Mouse (Mus musculus): ENCODE results near the gene Olfr980. TPM values are rescaled to one million over a fixed set of nuclear protein-coding genes. Genes with fewer than 3 reads are reported as not detected.
"Not testable (repeated sequence)": the region's sequence is repeated elsewhere in the genome, so short reads cannot be mapped to it uniquely, and the experiment has no call there.

Olfr980 gene
- total RNA-seq (2014; rRNA removed): not detected in 2 replicates
- polyA plus RNA-seq (2015; fragmentation: Nextera tagmentation; extraction: Ambion mirVana): not detected in 2 replicates

DNA sequence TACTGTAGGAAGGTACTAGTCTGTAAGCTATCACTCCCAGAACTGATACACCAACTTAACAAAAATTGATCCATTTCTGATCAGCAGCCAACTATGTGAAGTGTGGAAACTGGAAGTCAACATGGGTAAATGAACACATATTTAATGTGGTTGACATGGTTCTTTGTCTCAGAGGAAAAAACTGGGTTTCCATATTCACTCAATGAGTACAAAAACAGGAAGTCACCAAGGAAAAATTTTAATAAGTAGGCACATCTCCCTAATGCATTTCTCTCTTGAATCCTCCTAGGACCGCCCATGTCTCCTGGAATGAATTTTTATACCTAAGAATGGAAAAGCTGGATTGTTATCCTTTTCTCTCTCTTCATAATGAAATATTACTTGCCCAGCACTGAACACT lies at the start of gene Olfr980:
TSS of gene Olfr980 (minus strand) at position 101 of the 400 bp plus-strand sequence.
- Histone ChIP-seq H3K4me3 (ENCODE audit: low read length) (no peak within 1 kb of the TSS), H3K4me2 (ENCODE audit: low read depth, low read length) (no peak within 1 kb of the TSS), H3K9ac (replicated peaks; ENCODE audit: low read length) (no peak within 1 kb of the TSS), H3K4me1 (ENCODE audit: insufficient read depth, low read length) (no peaks in the 10 kb centered on the region), H3K27ac (no peak within 1 kb of the TSS), H3K27me3 (ENCODE audit: insufficient read depth, low read length) (no peaks in the 10 kb centered on the region), H3K9me3 (ENCODE audit: low read length) (no peaks in the 10 kb centered on the region), H3K36me3 (ENCODE audit: insufficient read depth, low read length) (no peaks in the 10 kb centered on the region)
- WGBS: 92% methylated on average over 1 of the region's 1 CpGs
- no peak for ATAC-seq
- TF ChIP-seq CTCF (IDR thresholded peaks at IDR 0.05; ENCODE audit: low read depth): no peak
- no peak for DNase-seq (ENCODE audit: low spot score)

DNA sequence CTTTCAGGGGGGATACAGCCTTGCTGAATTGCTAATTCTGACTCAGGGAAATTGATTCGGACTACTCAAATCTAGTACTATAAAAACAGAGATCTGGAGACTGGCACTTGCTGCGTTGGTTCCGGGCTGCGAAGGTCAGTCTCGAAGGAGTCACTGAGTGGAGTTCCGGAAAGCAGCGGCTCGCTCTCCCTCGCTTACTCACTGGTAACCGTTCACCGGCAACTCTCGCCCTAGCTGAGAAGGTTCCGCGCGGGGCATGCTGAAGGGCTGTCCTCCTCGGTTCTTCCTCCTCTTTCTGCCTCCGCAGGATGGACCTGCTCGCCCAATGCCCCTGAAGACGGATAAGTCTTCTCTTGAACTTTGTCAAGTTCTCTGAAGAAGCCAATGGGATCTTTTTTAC lies 40.8 kb upstream of the Olfr980 start:
- DNase-seq (ENCODE audit: low spot score) (no peak), ATAC-seq (no peak)
- Histone ChIP-seq H3K4me3 (ENCODE audit: low read length) (no peak overlapping the region), H3K36me3 (ENCODE audit: insufficient read depth, low read length) (no peaks in the 10 kb centered on the region), H3K9ac (replicated peaks; ENCODE audit: low read length) (no peak overlapping the region), H3K27ac (no peak overlapping the region), H3K27me3 (ENCODE audit: insufficient read depth, low read length) (no peaks in the 10 kb centered on the region), H3K9me3 (ENCODE audit: low read length) (no peaks in the 10 kb centered on the region), H3K4me1 (ENCODE audit: insufficient read depth, low read length) (no peaks in the 10 kb centered on the region), H3K4me2 (ENCODE audit: low read depth, low read length) (no peak overlapping the region)
- 93% methylated on average over 19 of the region's 19 CpGs for WGBS
- TF ChIP-seq CTCF (IDR thresholded peaks at IDR 0.05; ENCODE audit: low read depth): no peak

DNA sequence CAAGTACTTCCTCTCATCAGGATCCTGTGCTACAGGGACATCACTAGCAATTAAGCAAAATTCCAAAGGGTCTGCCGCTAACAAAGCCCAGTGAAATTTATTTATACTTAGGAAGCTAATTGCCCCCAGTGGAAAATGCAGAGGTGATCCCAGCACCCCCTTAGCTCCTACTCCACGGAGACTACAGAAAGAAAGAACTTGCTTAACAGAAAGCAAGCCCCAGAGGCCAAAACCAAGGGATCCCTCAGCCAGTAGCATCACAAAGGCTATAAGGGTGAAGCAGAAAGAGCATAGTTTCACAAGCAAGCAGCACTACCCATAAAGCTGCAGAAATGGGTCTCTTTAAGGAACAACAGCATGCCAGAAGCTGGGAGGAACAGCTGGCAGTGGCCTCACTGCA lies 11.8 kb upstream of the Olfr980 start, which contains the start of gene Olfr981:
TSS of gene Olfr981 (plus strand) at position 301 of the 400 bp plus-strand sequence.
- ATAC-seq: no peak

DNA sequence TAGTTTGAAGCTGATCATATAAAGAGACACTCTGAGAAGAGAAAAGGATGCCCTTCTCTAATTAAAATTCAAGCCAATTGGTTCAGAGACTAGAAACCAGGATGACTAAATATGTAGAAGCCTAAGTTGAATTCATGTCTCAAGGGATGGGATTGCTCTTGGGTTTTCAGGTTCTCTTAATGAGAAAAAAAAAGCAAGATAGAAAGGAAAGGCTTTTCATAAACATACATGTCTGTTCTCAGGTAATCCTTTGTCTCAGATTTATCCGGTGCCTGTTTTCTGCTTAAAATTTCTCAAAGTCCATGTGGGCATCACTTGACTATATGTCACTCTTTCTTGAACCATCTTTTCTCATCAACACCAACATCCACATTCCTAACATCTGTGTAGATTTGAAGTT lies 6.0 kb downstream of the Olfr980 start, which contains the start of gene Olfr979:
TSS of gene Olfr979 (minus strand) at position 101 of the 400 bp plus-strand sequence.
- no peak within 1 kb of the TSS for H3K9ac ChIP-seq (replicated peaks; ENCODE audit: low read length)
- no peak for ATAC-seq
- H3K36me3 ChIP-seq (ENCODE audit: insufficient read depth, low read length): no peaks in the 10 kb centered on the region
- no peaks in the 10 kb centered on the region for H3K4me1 ChIP-seq (ENCODE audit: insufficient read depth, low read length)
- WGBS: 95% methylated on average over 1 of the region's 1 CpGs
- DNase-seq (ENCODE audit: low spot score): no peak
- no peaks in the 10 kb centered on the region for H3K9me3 ChIP-seq (ENCODE audit: low read length)
- H3K27ac ChIP-seq: no peak within 1 kb of the TSS
- no peak within 1 kb of the TSS for H3K4me3 ChIP-seq (ENCODE audit: low read length)
- TF ChIP-seq CTCF (IDR thresholded peaks at IDR 0.05; ENCODE audit: low read depth): no peak
- no peaks in the 10 kb centered on the region for H3K27me3 ChIP-seq (ENCODE audit: insufficient read depth, low read length)
- no peak within 1 kb of the TSS for H3K4me2 ChIP-seq (ENCODE audit: low read depth, low read length)

More for the DNA sequence above, 11.8 kb upstream of the Olfr980 start, which contains the start of gene Olfr981:
- no peak for DNase-seq (ENCODE audit: low spot score)
- no peak within 1 kb of the TSS for H3K4me3 ChIP-seq (ENCODE audit: low read length)
- TF ChIP-seq CTCF (IDR thresholded peaks at IDR 0.05; ENCODE audit: low read depth): no peak
- H3K4me2 ChIP-seq (ENCODE audit: low read depth, low read length): no peak within 1 kb of the TSS
- H3K9me3 ChIP-seq (ENCODE audit: low read length): no peaks in the 10 kb centered on the region
- no peak within 1 kb of the TSS for H3K27ac ChIP-seq
- no peaks in the 10 kb centered on the region for H3K27me3 ChIP-seq (ENCODE audit: insufficient read depth, low read length)
- H3K4me1 ChIP-seq (ENCODE audit: insufficient read depth, low read length): no peaks in the 10 kb centered on the region
- H3K9ac ChIP-seq (replicated peaks; ENCODE audit: low read length): no peak within 1 kb of the TSS
- H3K36me3 ChIP-seq (ENCODE audit: insufficient read depth, low read length): no peaks in the 10 kb centered on the region
- WGBS: 67% methylated on average over 2 of the region's 2 CpGs

DNA sequence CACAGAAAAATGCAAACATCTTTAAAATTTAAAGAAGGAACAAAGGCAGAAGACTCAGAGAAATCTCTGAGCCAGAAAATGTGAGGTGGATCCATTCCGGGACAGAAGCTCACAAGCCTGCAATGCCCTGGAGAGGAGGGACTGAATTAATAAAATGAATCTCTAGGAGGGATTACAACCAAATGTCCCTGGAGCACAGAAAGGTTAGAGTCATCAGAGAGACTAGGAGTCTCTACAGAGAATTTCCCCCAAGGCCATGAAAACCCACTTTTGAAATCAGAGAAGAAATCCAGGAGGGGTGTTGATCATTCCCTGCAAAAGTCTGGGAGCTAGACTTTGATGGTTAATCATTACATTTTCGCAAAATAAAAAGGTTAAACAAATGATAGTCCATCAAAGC lies 17.6 kb downstream of the Olfr980 start, which contains the start of gene Olfr978:
TSS of gene Olfr978 (plus strand) at position 301 of the 400 bp plus-strand sequence.
- Histone ChIP-seq H3K4me2 (ENCODE audit: low read depth, low read length) (no peak within 1 kb of the TSS), H3K4me3 (ENCODE audit: low read length) (no peak within 1 kb of the TSS), H3K27me3 (ENCODE audit: insufficient read depth, low read length) (no peaks in the 10 kb centered on the region), H3K27ac (no peak within 1 kb of the TSS), H3K4me1 (ENCODE audit: insufficient read depth, low read length) (no peaks in the 10 kb centered on the region), H3K9me3 (ENCODE audit: low read length) (no peaks in the 10 kb centered on the region), H3K36me3 (ENCODE audit: insufficient read depth, low read length) (no peaks in the 10 kb centered on the region), H3K9ac (replicated peaks; ENCODE audit: low read length) (no peak within 1 kb of the TSS)
- TF ChIP-seq CTCF (IDR thresholded peaks at IDR 0.05; ENCODE audit: low read depth): no peak
- DNase-seq (ENCODE audit: low spot score): no peak
- 82% methylated on average over 2 of the region's 2 CpGs for WGBS
- ATAC-seq: no peak

DNA sequence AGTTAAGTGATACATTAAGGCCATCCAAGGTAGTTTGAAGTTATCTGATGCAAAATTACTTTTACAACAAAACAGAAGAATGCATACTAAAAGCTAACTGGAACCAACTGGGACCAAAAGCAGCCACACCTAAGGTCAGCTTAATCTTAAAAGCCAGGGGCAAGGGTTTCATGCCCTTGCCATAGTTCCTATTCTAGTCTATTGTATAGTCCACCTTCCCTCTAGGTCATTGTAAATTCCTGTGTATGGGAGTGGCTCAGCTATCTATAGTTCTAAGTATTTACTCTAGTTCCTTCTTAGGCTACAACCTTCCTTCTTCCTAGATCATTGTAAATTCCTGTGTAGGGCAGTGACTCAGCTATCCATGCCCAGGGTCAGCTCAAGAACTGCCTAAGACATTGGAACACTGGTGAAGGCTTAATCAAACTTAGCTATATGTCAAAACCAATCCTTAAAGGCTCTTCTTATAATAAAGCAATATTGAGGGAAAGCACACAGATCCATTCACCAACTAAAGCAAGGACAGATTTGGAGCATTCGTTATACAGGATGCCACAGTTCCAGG lies 32.7 kb downstream of the Olfr980 start:
- H3K4me3 ChIP-seq (ENCODE audit: low read length); H3K4me2 ChIP-seq (ENCODE audit: low read depth, low read length); H3K9ac ChIP-seq (replicated peaks; ENCODE audit: low read length); H3K36me3 ChIP-seq (ENCODE audit: insufficient read depth, low read length); ATAC-seq; H3K27ac ChIP-seq; H3K4me1 ChIP-seq (ENCODE audit: insufficient read depth, low read length); H3K9me3 ChIP-seq (ENCODE audit: low read length); DNase-seq (ENCODE audit: low spot score); H3K27me3 ChIP-seq (ENCODE audit: insufficient read depth, low read length): not testable (repeated sequence)
- WGBS: 81% methylated on average over 1 of the region's 1 CpGs

DNA sequence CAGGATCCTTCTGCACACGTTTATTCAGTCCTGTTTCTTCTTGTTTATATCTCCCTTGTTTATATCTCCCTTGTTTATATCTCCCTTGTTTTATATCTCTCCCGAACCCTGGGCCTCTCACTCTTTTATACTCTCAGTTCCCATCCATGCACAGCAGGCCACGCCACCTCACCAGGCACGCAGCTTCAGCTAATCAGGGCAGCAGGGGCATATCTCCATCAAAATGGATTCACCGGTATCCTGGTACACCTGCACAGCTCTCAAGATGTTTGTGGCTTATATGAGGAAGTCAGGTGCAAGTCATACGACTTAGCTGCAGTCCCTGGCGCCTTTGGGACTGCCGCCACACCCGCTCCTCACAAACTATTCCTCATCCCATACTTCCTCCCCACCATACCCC lies 48.3 kb downstream of the Olfr980 start, which contains the start of gene Olfr976:
TSS of gene Olfr976 (minus strand) at position 101 of the 400 bp plus-strand sequence.
- not testable (repeated sequence) for H3K4me3 ChIP-seq (ENCODE audit: low read length); H3K27me3 ChIP-seq (ENCODE audit: insufficient read depth, low read length); ATAC-seq; H3K4me2 ChIP-seq (ENCODE audit: low read depth, low read length); H3K36me3 ChIP-seq (ENCODE audit: insufficient read depth, low read length); H3K27ac ChIP-seq; DNase-seq (ENCODE audit: low spot score); H3K9me3 ChIP-seq (ENCODE audit: low read length); H3K9ac ChIP-seq (replicated peaks; ENCODE audit: low read length); H3K4me1 ChIP-seq (ENCODE audit: insufficient read depth, low read length)
- WGBS: 86% methylated on average over 5 of the region's 9 CpGs

Other genes with a start within 250 kb of the Olfr980 start
- gene Olfr968, start 226.3 kb downstream of the Olfr980 start, total RNA-seq (2014; rRNA removed): not detected in 2 replicates
- gene Olfr968, start 226.3 kb downstream of the Olfr980 start, polyA plus RNA-seq (2015; fragmentation: Nextera tagmentation; extraction: Ambion mirVana): not detected in 2 replicates
- not detected in 2 replicates for gene Olfr969, start 218.6 kb downstream of the Olfr980 start, total RNA-seq (2014; rRNA removed)
- gene Olfr969, start 218.6 kb downstream of the Olfr980 start, polyA plus RNA-seq (2015; fragmentation: Nextera tagmentation; extraction: Ambion mirVana): not detected in 2 replicates
- not detected in 2 replicates for gene Olfr970, start 200.7 kb downstream of the Olfr980 start, total RNA-seq (2014; rRNA removed)
- not detected in 2 replicates for gene Olfr970, start 200.7 kb downstream of the Olfr980 start, polyA plus RNA-seq (2015; fragmentation: Nextera tagmentation; extraction: Ambion mirVana)
- not detected in 2 replicates for gene Olfr971, start 172.7 kb downstream of the Olfr980 start, total RNA-seq (2014; rRNA removed)
- not detected in 2 replicates for gene Olfr971, start 172.7 kb downstream of the Olfr980 start, polyA plus RNA-seq (2015; fragmentation: Nextera tagmentation; extraction: Ambion mirVana)
- gene Olfr972, start 143.2 kb downstream of the Olfr980 start, total RNA-seq (2014; rRNA removed): not detected in 2 replicates
- not detected in 2 replicates for gene Olfr972, start 143.2 kb downstream of the Olfr980 start, polyA plus RNA-seq (2015; fragmentation: Nextera tagmentation; extraction: Ambion mirVana)
- not detected in 2 replicates for gene Olfr229, start 102.2 kb downstream of the Olfr980 start, total RNA-seq (2014; rRNA removed)
- not detected in 2 replicates for gene Olfr229, start 102.2 kb downstream of the Olfr980 start, polyA plus RNA-seq (2015; fragmentation: Nextera tagmentation; extraction: Ambion mirVana)
- not detected in 2 replicates for gene Olfr974, start 72.1 kb downstream of the Olfr980 start, total RNA-seq (2014; rRNA removed)
- not detected in 2 replicates for gene Olfr974, start 72.1 kb downstream of the Olfr980 start, polyA plus RNA-seq (2015; fragmentation: Nextera tagmentation; extraction: Ambion mirVana)
- gene Olfr975, start 57.5 kb downstream of the Olfr980 start, total RNA-seq (2014; rRNA removed): not detected in 2 replicates
- 0.05 TPM in 1 of 2 replicates, not detected in the other for gene Olfr975, start 57.5 kb downstream of the Olfr980 start, polyA plus RNA-seq (2015; fragmentation: Nextera tagmentation; extraction: Ambion mirVana)
- gene Olfr976, start 48.4 kb downstream of the Olfr980 start, total RNA-seq (2014; rRNA removed): not detected in 2 replicates
- gene Olfr976, start 48.4 kb downstream of the Olfr980 start, polyA plus RNA-seq (2015; fragmentation: Nextera tagmentation; extraction: Ambion mirVana): not detected in 2 replicates
- not detected in 2 replicates for gene Olfr978, start 17.5 kb downstream of the Olfr980 start, total RNA-seq (2014; rRNA removed)
- not detected in 2 replicates for gene Olfr978, start 17.5 kb downstream of the Olfr980 start, polyA plus RNA-seq (2015; fragmentation: Nextera tagmentation; extraction: Ambion mirVana)
- gene Olfr979, start 6.1 kb downstream of the Olfr980 start, total RNA-seq (2014; rRNA removed): not detected in 2 replicates
- gene Olfr979, start 6.1 kb downstream of the Olfr980 start, polyA plus RNA-seq (2015; fragmentation: Nextera tagmentation; extraction: Ambion mirVana): not detected in 2 replicates
- not detected in 2 replicates for gene Olfr981, start 11.9 kb upstream of the Olfr980 start, total RNA-seq (2014; rRNA removed)
- gene Olfr981, start 11.9 kb upstream of the Olfr980 start, polyA plus RNA-seq (2015; fragmentation: Nextera tagmentation; extraction: Ambion mirVana): not detected in 2 replicates
- not detected in 2 replicates for gene Olfr982, start 64.2 kb upstream of the Olfr980 start, total RNA-seq (2014; rRNA removed)
- not detected in 2 replicates for gene Olfr982, start 64.2 kb upstream of the Olfr980 start, polyA plus RNA-seq (2015; fragmentation: Nextera tagmentation; extraction: Ambion mirVana)
- not detected in 2 replicates for gene Olfr983, start 84.0 kb upstream of the Olfr980 start, total RNA-seq (2014; rRNA removed)
- not detected in 2 replicates for gene Olfr983, start 84.0 kb upstream of the Olfr980 start, polyA plus RNA-seq (2015; fragmentation: Nextera tagmentation; extraction: Ambion mirVana)
- gene Olfr984, start 104.6 kb upstream of the Olfr980 start, total RNA-seq (2014; rRNA removed): not detected in 2 replicates
- not detected in 2 replicates for gene Olfr984, start 104.6 kb upstream of the Olfr980 start, polyA plus RNA-seq (2015; fragmentation: Nextera tagmentation; extraction: Ambion mirVana)
- not detected in 2 replicates for gene Olfr985, start 120.6 kb upstream of the Olfr980 start, total RNA-seq (2014; rRNA removed)
- not detected in 2 replicates for gene Olfr985, start 120.6 kb upstream of the Olfr980 start, polyA plus RNA-seq (2015; fragmentation: Nextera tagmentation; extraction: Ambion mirVana)
- not detected in 2 replicates for gene Tmem225, start 138.5 kb upstream of the Olfr980 start, total RNA-seq (2014; rRNA removed)
- not detected in 2 replicates for gene Tmem225, start 138.5 kb upstream of the Olfr980 start, polyA plus RNA-seq (2015; fragmentation: Nextera tagmentation; extraction: Ambion mirVana)
- not detected in 2 replicates for gene Olfr986, start 171.3 kb upstream of the Olfr980 start, total RNA-seq (2014; rRNA removed)
- gene Olfr986, start 171.3 kb upstream of the Olfr980 start, polyA plus RNA-seq (2015; fragmentation: Nextera tagmentation; extraction: Ambion mirVana): not detected in 2 replicates
- gene Zfp202, start 182.7 kb upstream of the Olfr980 start, total RNA-seq (2014; rRNA removed): 8.1 TPM in 2 replicates
- 4.9 TPM in 2 replicates for gene Zfp202, start 182.7 kb upstream of the Olfr980 start, polyA plus RNA-seq (2015; fragmentation: Nextera tagmentation; extraction: Ambion mirVana)

All from hindbrain, postnatal 0 days (tissue).